Mouse (Mus musculus): ENCODE data around the gene Psors1c2.
"Not testable (repeated sequence)": the region's sequence is repeated elsewhere in the genome, so short reads cannot be mapped to it uniquely, and the experiment has no call there.

Gene Psors1c2

GRCm38 (mm10) chr17:35532901-35533300, at the start of gene Psors1c2:
TSS of gene Psors1c2 (plus strand) at chr17:35533201.
- no peak for DNase-seq (ENCODE audit: low read depth, low spot score)

- DNase-seq (ENCODE audit: low read depth, low spot score): no peak
Measured at GRCm38 (mm10) chr17:35484066-35484465, 48.9 kb upstream of the Psors1c2 start.

GRCm38 (mm10) chr17:35485702-35486101, 47.3 kb upstream of the Psors1c2 start:
- no peak for DNase-seq (ENCODE audit: low read depth, low spot score)

GRCm38 (mm10) chr17:35486726-35487125, 46.3 kb upstream of the Psors1c2 start:
- no peak for DNase-seq (ENCODE audit: low read depth, low spot score)

- DNase-seq (ENCODE audit: low read depth, low spot score): no peak
Measured at GRCm38 (mm10) chr17:35488041-35488440, 45.0 kb upstream of the Psors1c2 start.

GRCm38 (mm10) chr17:35490320-35490719, 42.7 kb upstream of the Psors1c2 start:
- DNase-seq (ENCODE audit: low read depth, low spot score): no peak

GRCm38 (mm10) chr17:35497124-35497523, 35.9 kb upstream of the Psors1c2 start:
- DNase-seq (ENCODE audit: low read depth, low spot score): no peak

GRCm38 (mm10) chr17:35502226-35502625, 30.8 kb upstream of the Psors1c2 start:
- no peak for DNase-seq (ENCODE audit: low read depth, low spot score)

GRCm38 (mm10) chr17:35502762-35503161, 30.2 kb upstream of the Psors1c2 start:
- no peak for DNase-seq (ENCODE audit: low read depth, low spot score)

- peak; percentile 97 for DNase-seq (ENCODE audit: low read depth, low spot score)
Measured at GRCm38 (mm10) chr17:35503849-35504248, 29.2 kb upstream of the Psors1c2 start.

- DNase-seq (ENCODE audit: low read depth, low spot score): no peak
Measured at GRCm38 (mm10) chr17:35504628-35505481, 28.1 kb upstream of the Psors1c2 start.

GRCm38 (mm10) chr17:35505776-35506175, 27.2 kb upstream of the Psors1c2 start, which contains the start of gene Pou5f1:
TSS of gene Pou5f1 (plus strand) at chr17:35506018.
- no peak for DNase-seq (ENCODE audit: low read depth, low spot score)

GRCm38 (mm10) chr17:35506881-35507280, 26.1 kb upstream of the Psors1c2 start:
- no peak for DNase-seq (ENCODE audit: low read depth, low spot score)

GRCm38 (mm10) chr17:35507556-35508260, 25.3 kb upstream of the Psors1c2 start:
- no peak for DNase-seq (ENCODE audit: low read depth, low spot score)

- DNase-seq (ENCODE audit: low read depth, low spot score): not testable (repeated sequence)
Measured at GRCm38 (mm10) chr17:35508279-35508678, 24.7 kb upstream of the Psors1c2 start.

- no peak for DNase-seq (ENCODE audit: low read depth, low spot score)
Measured at GRCm38 (mm10) chr17:35509284-35509683, 23.7 kb upstream of the Psors1c2 start.

GRCm38 (mm10) chr17:35512916-35513626, 19.9 kb upstream of the Psors1c2 start:
- no peak for DNase-seq (ENCODE audit: low read depth, low spot score)

GRCm38 (mm10) chr17:35513886-35514285, 19.1 kb upstream of the Psors1c2 start:
- no peak for DNase-seq (ENCODE audit: low read depth, low spot score)

GRCm38 (mm10) chr17:35514756-35515155, 18.2 kb upstream of the Psors1c2 start:
- DNase-seq (ENCODE audit: low read depth, low spot score): no peak

GRCm38 (mm10) chr17:35515911-35516640, 16.9 kb upstream of the Psors1c2 start:
- no peak for DNase-seq (ENCODE audit: low read depth, low spot score)
